Mouse (Mus musculus) CD8-positive naive resting alpha-beta T cell, adult 57 days (primary cell): ENCODE data around the gene Olfr1412. TPM values are rescaled to one million over a fixed set of nuclear protein-coding genes. Genes with fewer than 3 reads are reported as not detected.

ENCODE experiments used
- total RNA-seq: library from RNA; stranded (reverse); gene quantifications from one replicate; pipeline ENCODE4 v1.2.4, GENCODE M21; 2023

Olfr1412 gene
- total RNA-seq: not detected

DNA sequence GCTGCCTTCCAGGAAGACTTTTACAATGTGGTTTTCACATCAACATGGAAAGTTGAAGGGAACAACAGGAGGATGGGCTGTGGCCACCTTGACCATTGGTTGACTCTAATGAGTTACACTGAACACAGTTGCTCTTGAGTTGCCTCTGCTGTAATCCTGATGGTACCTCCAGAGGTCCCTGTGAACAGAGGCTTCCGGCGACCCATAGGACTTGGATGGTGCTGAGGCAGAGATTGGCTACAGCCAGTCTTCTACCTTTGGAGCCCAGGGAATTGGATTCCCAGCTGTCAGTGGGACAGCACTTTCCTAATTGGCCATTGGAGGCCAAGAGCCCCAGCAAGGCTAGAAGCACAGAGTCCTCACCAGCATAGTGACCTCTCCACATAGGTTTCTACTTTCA is at the start of gene Olfr1412:
TSS of gene Olfr1412 (plus strand) at position 301 of the 400 bp plus-strand sequence.

DNA sequence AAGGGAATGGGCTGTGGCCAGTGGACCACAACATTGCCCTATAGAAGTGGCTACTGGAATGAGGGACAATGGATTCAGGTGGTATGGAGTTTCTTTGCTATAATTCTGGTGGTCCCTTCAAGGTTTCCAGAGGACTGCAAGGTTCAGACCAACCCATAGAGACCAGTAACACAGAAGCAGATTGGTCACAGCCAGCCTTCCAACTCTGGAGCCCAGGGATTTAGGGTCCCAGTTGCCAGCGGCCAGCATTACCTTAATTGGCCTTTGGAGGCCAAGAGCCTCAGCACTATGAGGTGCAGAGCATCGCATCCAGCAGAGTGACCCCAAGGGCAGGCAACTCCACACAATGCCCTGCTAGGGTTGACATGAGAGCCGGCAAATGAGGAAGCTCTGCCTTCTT is 14.6 kb upstream of the Olfr1412 start, which contains the start of gene Olfr1413:
TSS of gene Olfr1413 (plus strand) at position 301 of the 400 bp plus-strand sequence.

DNA sequence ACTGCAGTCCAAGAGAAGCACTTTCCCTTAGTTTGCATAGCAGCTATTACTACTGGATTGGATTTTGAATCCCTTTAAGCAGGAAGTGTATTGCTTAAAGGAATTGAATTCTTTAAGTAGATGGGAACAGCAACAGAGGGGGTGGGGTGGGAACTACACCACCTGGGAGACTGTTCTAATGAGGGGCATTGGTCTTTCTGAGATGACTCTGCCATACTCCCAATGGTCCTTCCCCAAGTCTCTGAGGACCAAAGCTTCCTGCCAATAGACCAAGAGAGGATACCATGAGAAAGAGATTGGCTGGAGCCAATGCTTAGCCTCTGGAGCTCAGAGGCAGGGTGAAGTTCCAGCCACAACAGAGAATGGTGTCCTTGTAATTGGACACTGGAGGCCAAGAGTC is 8.5 kb downstream of the Olfr1412 start, which contains the start of gene Olfr1411:
TSS of gene Olfr1411 (plus strand) at position 301 of the 400 bp plus-strand sequence.

DNA sequence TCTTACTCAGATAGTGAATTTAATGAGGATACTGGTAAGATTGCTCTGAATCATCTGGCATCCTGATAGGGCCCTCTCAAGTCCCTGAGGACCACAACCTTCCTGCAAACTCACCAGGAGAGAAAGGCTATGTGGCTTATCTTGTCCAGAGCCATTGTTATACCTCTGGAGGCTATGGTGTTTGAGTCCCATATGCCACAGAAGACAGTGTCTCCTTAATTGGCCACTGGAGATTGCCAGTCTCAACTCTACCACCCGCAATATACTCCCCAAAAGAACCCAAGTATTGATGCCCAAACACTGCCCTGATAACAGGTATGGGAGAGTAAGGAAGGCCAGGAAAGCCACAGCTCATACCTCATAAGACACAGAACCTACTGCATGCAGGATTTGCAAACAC is 19.9 kb downstream of the Olfr1412 start, which contains the start of gene Olfr1410:
TSS of gene Olfr1410 (plus strand) at position 301 of the 400 bp plus-strand sequence.

DNA sequence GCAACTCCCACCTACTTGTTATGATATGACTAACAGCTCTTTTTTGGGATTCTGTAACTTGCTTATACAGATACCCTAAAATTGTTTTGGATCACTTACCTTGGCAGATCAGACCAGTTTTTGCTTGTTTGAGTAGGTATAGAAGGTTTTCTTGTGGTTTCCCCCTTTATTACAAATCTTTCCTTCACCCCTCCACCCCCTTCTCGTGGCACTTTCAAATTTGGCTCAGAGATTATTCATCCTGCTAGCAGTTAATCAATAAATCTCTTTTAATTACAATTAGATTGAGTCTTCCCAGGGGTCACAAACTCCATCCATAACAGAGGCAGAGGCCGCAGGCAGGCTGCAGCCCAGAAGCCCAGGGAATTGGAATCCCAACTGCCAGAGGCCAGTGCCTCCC is 31.9 kb downstream of the Olfr1412 start, which contains the start of gene Olfr12:
TSS of gene Olfr12 (plus strand) at position 301 of the 400 bp plus-strand sequence.

Other genes starting within 250 kb of the Olfr1412 start
- 166 TPM for gene Ndufa10, start 111.9 kb upstream of the Olfr1412 start, total RNA-seq
- not detected for gene Olfr1416, start 100.7 kb upstream of the Olfr1412 start, total RNA-seq
- gene Olfr1415, start 89.7 kb upstream of the Olfr1412 start, total RNA-seq: not detected
- not detected for gene Olfr1414, start 67.1 kb upstream of the Olfr1412 start, total RNA-seq
- gene Olfr1413, start 14.5 kb upstream of the Olfr1412 start, total RNA-seq: not detected
- gene Olfr1411, start 8.6 kb downstream of the Olfr1412 start, total RNA-seq: not detected
- gene Olfr1410, start 20.0 kb downstream of the Olfr1412 start, total RNA-seq: not detected
- not detected for gene Olfr12, start 32.0 kb downstream of the Olfr1412 start, total RNA-seq
- 85.1 TPM for gene Cops9, start 56.2 kb downstream of the Olfr1412 start, total RNA-seq
- gene Otos, start 63.1 kb downstream of the Olfr1412 start, total RNA-seq: not detected
- gene Gpc1, start 245.9 kb downstream of the Olfr1412 start, total RNA-seq: 5.1 TPM